Mouse (Mus musculus) macrophage (primary cell): Measurements from ENCODE around the gene Nop9. TPM values are rescaled to one million over a fixed set of nuclear protein-coding genes. Genes with fewer than 3 reads are reported as not detected.
A peak's percentile ranks its signal among the peaks of the same experiment; 100 is the strongest.

ENCODE experiments used
- H3K27ac ChIP-seq: fragments of 350-480 bp; formaldehyde crosslinking; 2 replicates; pipeline ENCODE4 v1.9.0; 2021
- H3K36me3 ChIP-seq: fragments of 350-480 bp; formaldehyde crosslinking; 2 replicates; pipeline ENCODE4 v1.9.0; 2021; ENCODE audit errors: inconsistent target
- H3K4me3 ChIP-seq: fragments of 350-480 bp; formaldehyde crosslinking; 2 replicates; pipeline ENCODE4 v1.9.0; 2021; ENCODE audit errors: inconsistent target
- H3K79me2 ChIP-seq: fragments of 350-480 bp; formaldehyde crosslinking; 2 replicates; pipeline ENCODE4 v1.9.0; 2021; ENCODE audit errors: inconsistent target
- WGBS: methylation state at CpG from one replicate; pipeline ENCODE4 v1.1.7; 2026; ENCODE audit warnings: inconsistent platforms; ENCODE audit not compliant: missing documents; 5-methylcytosine and 5-hydroxymethylcytosine counted together
- polyA plus RNA-seq: library from polyadenylated mRNA; stranded (reverse); fragments of 250-400 nt; gene quantifications from 3 replicates; pipeline ENCODE4 v1.2.4, GENCODE M21; 2018; ENCODE audit warnings: inconsistent platforms
- total RNA-seq, 78 experiments: library from RNA; depleted of rRNA; stranded (reverse); fragments of 250-400 nt; gene quantifications; 1 replicate in 9 of 78; 2 replicates in 24 of 78; 3 replicates in 43 of 78; 4 replicates in 2 of 78; pipeline ENCODE4 v1.2.4; 2018; ENCODE audit warnings: inconsistent platforms in 56 of 78

Gene Nop9
- total RNA-seq (2018; cell fraction: chromatin; rRNA removed): 10 to 100 TPM in 16 of 26 experiments, 1 to 10 TPM in 10; 2.6 to 24.3 (median 11.7) TPM
- total RNA-seq (2018; cell fraction: cytosol; rRNA removed): 10 to 100 TPM in 25 of 26 experiments, 1 to 10 TPM in 1; 10.0 to 18.1 (median 15.1) TPM
- total RNA-seq (2018; cell fraction: nucleus; rRNA removed): 10 to 100 TPM in 13 of 26 experiments, 1 to 10 TPM in 13; 6.7 to 21.8 (median 10.0) TPM
- polyA plus RNA-seq: 9.3 to 22.6 TPM (median 12.9 TPM) in 3 replicates

GRCm38 (mm10) chr14:55745180-55745860 is at the start of gene Nop9, which contains the start of gene Dhrs1:
Gene Nop9, plus strand, starts transcription at chr14:55745693.
Gene Dhrs1, minus strand, starts transcription at chr14:55745690.
- Histone ChIP-seq H3K4me3 (peak within 1 kb of the TSS; percentile 90), H3K79me2 (peaks cover 35% of the 10 kb centered on the region), H3K36me3 (peaks cover 46% of the 10 kb centered on the region), H3K27ac (peak within 1 kb of the TSS; percentile 61)
- WGBS: 1% methylated on average over 36 of the region's 48 CpGs

- H3K4me3 ChIP-seq: peak overlapping the region; percentile 30
Observed at GRCm38 (mm10) chr14:55697226-55697625, 48.3 kb upstream of the Nop9 start.

GRCm38 (mm10) chr14:55701131-55701530 is 44.4 kb upstream of the Nop9 start:
- Histone ChIP-seq H3K27ac (no peak overlapping the region), H3K79me2 (no peaks in the 10 kb centered on the region), H3K4me3 (no peak overlapping the region), H3K36me3 (no peaks in the 10 kb centered on the region)
- 89% methylated on average over 8 of the region's 9 CpGs for WGBS

More at GRCm38 (mm10) chr14:55697226-55697625, 48.3 kb upstream of the Nop9 start:
- Histone ChIP-seq H3K79me2 (no peaks in the 10 kb centered on the region), H3K36me3 (no peaks in the 10 kb centered on the region), H3K27ac (peak overlapping the region; percentile 37)
- 38% methylated on average over 4 of the region's 4 CpGs for WGBS

- no peaks in the 10 kb centered on the region for H3K36me3 ChIP-seq
- no peak overlapping the region for H3K4me3 ChIP-seq
- H3K79me2 ChIP-seq: no peaks in the 10 kb centered on the region
- 93% methylated on average over 6 of the region's 6 CpGs for WGBS
- H3K27ac ChIP-seq: no peak overlapping the region
Observed at GRCm38 (mm10) chr14:55702761-55703160, 42.7 kb upstream of the Nop9 start.

- WGBS: 97% methylated on average over 8 of the region's 8 CpGs
- no peaks in the 10 kb centered on the region for H3K79me2 ChIP-seq
- no peak overlapping the region for H3K27ac ChIP-seq
- H3K36me3 ChIP-seq: no peaks in the 10 kb centered on the region
- no peak overlapping the region for H3K4me3 ChIP-seq
Observed at GRCm38 (mm10) chr14:55706051-55706600, 39.4 kb upstream of the Nop9 start.

GRCm38 (mm10) chr14:55707397-55707796 is 38.1 kb upstream of the Nop9 start:
- H3K27ac ChIP-seq: no peak overlapping the region
- H3K36me3 ChIP-seq: no peaks in the 10 kb centered on the region
- 94% methylated on average over 5 of the region's 5 CpGs for WGBS
- H3K4me3 ChIP-seq: no peak overlapping the region
- H3K79me2 ChIP-seq: no peaks in the 10 kb centered on the region

GRCm38 (mm10) chr14:55709509-55709908 is 36.0 kb upstream of the Nop9 start:
- H3K79me2 ChIP-seq: no peaks in the 10 kb centered on the region

GRCm38 (mm10) chr14:55711786-55712185 is 33.7 kb upstream of the Nop9 start:
- no peaks in the 10 kb centered on the region for H3K79me2 ChIP-seq
- H3K4me3 ChIP-seq: no peak overlapping the region
- H3K27ac ChIP-seq: no peak overlapping the region
- 86% methylated on average over 7 of the region's 7 CpGs for WGBS
- peaks cover 5% of the 10 kb centered on the region; the same call in 1 of the 2 replicates for H3K36me3 ChIP-seq

More at GRCm38 (mm10) chr14:55709509-55709908, 36.0 kb upstream of the Nop9 start:
- Histone ChIP-seq H3K27ac (no peak overlapping the region), H3K36me3 (no peaks in the 10 kb centered on the region), H3K4me3 (no peak overlapping the region)
- 99% methylated on average over 4 of the region's 4 CpGs for WGBS

GRCm38 (mm10) chr14:55713007-55713728 is 32.3 kb upstream of the Nop9 start:
- no peak overlapping the region; the same call in 1 of the 2 replicates for H3K4me3 ChIP-seq
- H3K36me3 ChIP-seq: peaks cover 17% of the 10 kb centered on the region
- 23% methylated on average over 25 of the region's 25 CpGs for WGBS
- no peak overlapping the region for H3K27ac ChIP-seq
- no peaks in the 10 kb centered on the region for H3K79me2 ChIP-seq

- Histone ChIP-seq H3K4me3 (no peak within 1 kb of the TSS; the same call in 1 of the 2 replicates), H3K27ac (no peak within 1 kb of the TSS), H3K36me3 (peaks cover 22% of the 10 kb centered on the region), H3K79me2 (no peaks in the 10 kb centered on the region)
- 25% methylated on average over 4 of the region's 4 CpGs for WGBS
Observed at GRCm38 (mm10) chr14:55713729-55714122, 31.8 kb upstream of the Nop9 start, which contains the start of gene Tgm1. Gene Tgm1, minus strand, starts transcription at chr14:55713926.

- Histone ChIP-seq H3K4me3 (no peak overlapping the region), H3K36me3 (peaks cover 33% of the 10 kb centered on the region), H3K79me2 (no peaks in the 10 kb centered on the region), H3K27ac (no peak overlapping the region)
- 46% methylated on average over 6 of the region's 6 CpGs for WGBS
Observed at GRCm38 (mm10) chr14:55714893-55715292, 30.6 kb upstream of the Nop9 start.

GRCm38 (mm10) chr14:55716271-55716670 is 29.2 kb upstream of the Nop9 start:
- no peak overlapping the region for H3K4me3 ChIP-seq
- H3K36me3 ChIP-seq: peaks cover 34% of the 10 kb centered on the region
- no peaks in the 10 kb centered on the region for H3K79me2 ChIP-seq
- WGBS: 100% methylated on average over 6 of the region's 6 CpGs
- no peak overlapping the region for H3K27ac ChIP-seq

GRCm38 (mm10) chr14:55716884-55717283 is 28.6 kb upstream of the Nop9 start:
- 93% methylated on average over 8 of the region's 8 CpGs for WGBS
- peaks cover 34% of the 10 kb centered on the region for H3K36me3 ChIP-seq

GRCm38 (mm10) chr14:55719737-55720136 is 25.8 kb upstream of the Nop9 start:
- peaks cover 34% of the 10 kb centered on the region for H3K36me3 ChIP-seq
- 83% methylated on average over 6 of the region's 6 CpGs for WGBS

More at GRCm38 (mm10) chr14:55716884-55717283, 28.6 kb upstream of the Nop9 start:
- H3K4me3 ChIP-seq: no peak overlapping the region
- H3K79me2 ChIP-seq: no peaks in the 10 kb centered on the region
- no peak overlapping the region for H3K27ac ChIP-seq

More at GRCm38 (mm10) chr14:55719737-55720136, 25.8 kb upstream of the Nop9 start:
- no peak overlapping the region for H3K4me3 ChIP-seq
- no peak overlapping the region for H3K27ac ChIP-seq
- no peaks in the 10 kb centered on the region for H3K79me2 ChIP-seq
